Mouse (Mus musculus) embryonic fibroblast, embryonic 13.5 days (primary cell): Measurements from ENCODE around the gene Soga1. TPM values are rescaled to one million over a fixed set of nuclear protein-coding genes. Genes with fewer than 3 reads are reported as not detected.

ENCODE experiments used
- H3K27ac ChIP-seq: 2 replicates; pipeline ENCODE4 v1.5.1; 2012; ENCODE audit warnings: low read length, control low read depth, inconsistent platforms; ENCODE audit not compliant: insufficient read depth
- H3K4me1 ChIP-seq: 2 replicates; pipeline ENCODE4 v1.6.1; 2011; ENCODE audit warnings: low read length; ENCODE audit not compliant: control insufficient read depth, insufficient read depth
- H3K4me3 ChIP-seq: 2 replicates; pipeline ENCODE4 v1.5.1; 2011; ENCODE audit warnings: mild to moderate bottlenecking, control low read depth, low read length; ENCODE audit not compliant: insufficient read depth
- CTCF ChIP-seq: IDR thresholded peaks from 2 replicates; pipeline ENCODE4 v1.5.1; 2011; ENCODE audit warnings: mild to moderate bottlenecking, control low read depth, low read length, moderate library complexity, borderline replicate concordance; ENCODE audit not compliant: insufficient read depth
- POLR2A ChIP-seq: IDR thresholded peaks from 2 replicates; pipeline ENCODE4 v1.6.1; 2011; ENCODE audit warnings: low read depth, mild to moderate bottlenecking, control low read depth, low read length, moderate library complexity
- polyA plus RNA-seq: library from polyadenylated mRNA; stranded (reverse); fragments of >200 nt; gene quantifications from 2 replicates; pipeline ENCODE4 v1.2.4, GENCODE M21; 2011; ENCODE audit warnings: low read depth; ENCODE audit not compliant: missing spikeins, insufficient read length

Soga1 gene
- polyA plus RNA-seq, 1 experiment = 20.2 TPM

DNA sequence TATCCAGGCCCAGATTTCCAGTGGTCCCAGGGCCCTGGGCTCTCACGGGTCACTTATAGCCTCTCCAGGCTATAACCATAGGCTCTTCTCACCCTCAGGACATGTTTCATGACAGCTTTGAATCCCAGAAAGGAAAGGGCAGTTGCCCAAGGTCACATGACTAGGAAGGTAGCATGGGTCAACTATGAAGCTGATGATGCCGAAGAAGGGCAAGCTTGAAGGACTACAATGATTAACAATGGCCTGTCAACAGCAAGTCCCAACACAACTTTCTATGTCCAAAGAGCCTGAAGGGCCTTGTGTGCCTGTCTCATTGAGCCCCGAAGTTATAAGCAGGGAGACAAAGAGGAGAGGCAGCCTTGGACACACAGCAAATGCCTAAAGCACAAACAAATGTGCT lies 21.9 kb downstream of the Soga1 start:
- Histone ChIP-seq H3K4me1 (0 out of 2 replicates have a peak, but pooled peaks cover 6% of the 10 kb centered on the region), H3K27ac (no peak overlapping the region), H3K4me3 (no peak overlapping the region)
- TF ChIP-seq CTCF = no peak
- no peak for TF ChIP-seq POLR2A

DNA sequence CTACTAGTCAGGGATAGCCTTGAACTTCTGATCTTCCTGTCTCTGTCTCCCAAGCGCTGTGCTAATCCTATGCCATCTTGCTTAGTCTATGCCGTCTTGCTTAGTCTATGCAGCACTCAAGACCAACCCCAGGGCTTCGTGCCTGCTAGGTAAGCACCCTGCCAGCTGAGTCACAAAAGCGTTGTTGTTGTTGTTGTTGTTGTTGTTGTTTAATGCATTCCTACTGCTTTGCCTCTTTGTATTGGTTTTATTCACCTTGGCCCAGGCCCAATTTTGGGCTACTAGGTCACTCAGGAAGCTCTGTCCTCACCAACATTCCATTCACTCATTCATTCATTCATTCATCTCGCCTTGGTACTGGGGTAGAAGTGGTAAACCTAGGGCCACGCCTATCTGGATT lies 23.3 kb downstream of the Soga1 start:
- H3K4me1 ChIP-seq = 0 out of 2 replicates have a peak, but pooled peaks cover 6% of the 10 kb centered on the region
- no peak overlapping the region for H3K4me3 ChIP-seq
- H3K27ac ChIP-seq = no peak overlapping the region
- TF ChIP-seq CTCF (no peak), POLR2A (no peak)

DNA sequence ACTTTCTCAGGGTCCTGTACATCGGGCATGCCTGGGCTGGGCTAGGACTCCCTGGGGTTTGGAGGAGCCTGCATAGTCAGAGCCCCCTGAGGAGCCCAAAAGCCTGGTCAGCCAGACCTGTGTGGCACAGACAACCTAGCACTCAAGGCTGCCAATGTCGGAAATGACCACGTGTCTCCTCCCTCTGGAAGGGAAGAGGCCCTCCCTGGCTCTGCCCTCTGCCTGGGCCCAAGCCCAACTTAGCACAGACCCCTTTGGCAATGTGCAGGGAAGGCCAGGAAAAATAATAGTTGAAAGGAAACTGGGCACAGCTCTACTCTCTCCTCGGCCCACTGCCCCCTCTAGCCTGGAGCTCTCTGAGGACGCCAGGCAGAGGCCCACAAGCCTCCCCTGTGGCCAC lies 24.2 kb downstream of the Soga1 start:
- no peak for TF ChIP-seq CTCF
- no peak for TF ChIP-seq POLR2A
- 0 out of 2 replicates have a peak, but pooled peaks cover 6% of the 10 kb centered on the region for H3K4me1 ChIP-seq
- no peak overlapping the region for H3K4me3 ChIP-seq
- H3K27ac ChIP-seq = peak overlapping the region; percentile 57

DNA sequence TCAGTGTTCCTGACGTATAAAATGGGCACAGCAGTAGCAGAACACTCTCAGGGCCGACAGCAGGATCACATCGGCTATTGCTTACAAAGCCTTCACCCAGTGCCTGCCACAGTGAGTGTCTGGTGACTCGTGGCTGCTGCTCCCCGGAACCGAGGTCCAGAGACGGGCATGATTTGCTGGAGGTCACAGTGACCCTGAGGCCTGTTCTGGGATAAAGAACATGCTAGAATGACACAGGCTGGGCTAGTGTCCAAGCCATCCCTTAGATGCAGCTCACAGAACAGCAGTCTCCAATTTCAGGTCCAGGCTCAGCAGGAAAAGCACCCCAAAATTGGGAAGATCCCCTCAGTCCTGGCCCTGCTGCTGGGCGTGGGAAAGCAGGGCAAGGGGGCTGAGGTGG lies 24.8 kb downstream of the Soga1 start:
- TF ChIP-seq POLR2A = no peak
- H3K27ac ChIP-seq = peak overlapping the region; percentile 57
- 0 out of 2 replicates have a peak, but pooled peaks cover 6% of the 10 kb centered on the region for H3K4me1 ChIP-seq
- no peak overlapping the region for H3K4me3 ChIP-seq

DNA sequence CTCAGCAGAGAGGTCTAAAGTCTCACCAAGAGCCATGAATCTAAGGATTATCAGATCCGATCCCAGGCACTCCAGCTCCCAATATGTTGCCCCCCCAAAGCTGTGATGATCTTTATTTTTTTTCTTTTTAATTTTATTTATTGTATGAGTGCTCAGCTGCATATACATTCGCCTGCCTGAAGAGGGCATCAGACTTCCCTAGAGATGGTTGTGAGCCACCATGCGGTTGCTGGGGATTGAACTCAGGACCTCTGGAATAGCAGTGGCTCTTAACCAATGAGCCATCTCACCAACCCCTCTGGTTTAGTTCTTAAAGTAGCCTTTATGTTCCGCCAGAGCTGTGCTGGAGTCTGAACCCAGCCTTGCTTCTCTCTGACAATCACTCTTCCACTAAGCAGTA lies 25.3 kb downstream of the Soga1 start:
- no peak for TF ChIP-seq CTCF
- TF ChIP-seq POLR2A = no peak
- H3K4me3 ChIP-seq = no peak overlapping the region
- H3K4me1 ChIP-seq = 0 out of 2 replicates have a peak, but pooled peaks cover 6% of the 10 kb centered on the region
- no peak overlapping the region for H3K27ac ChIP-seq

DNA sequence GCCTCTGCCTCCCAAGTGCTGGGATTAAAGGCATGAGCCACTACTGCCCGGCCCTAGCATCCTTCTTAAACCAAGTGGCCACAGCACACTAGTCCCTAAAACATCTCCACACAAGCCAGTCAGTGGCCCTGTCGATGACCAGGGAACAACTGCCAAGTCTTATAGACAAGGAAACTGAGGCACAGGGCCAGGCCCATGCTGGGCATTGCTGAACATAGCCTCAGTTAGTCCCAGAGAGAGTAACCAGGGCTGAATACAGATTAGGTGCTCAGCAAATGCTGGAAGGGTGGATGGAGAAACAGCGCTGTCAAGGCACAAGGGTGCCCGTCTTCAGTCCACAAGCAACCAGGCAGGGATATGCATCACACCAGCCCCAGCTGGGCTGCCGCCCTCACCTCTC lies 25.9 kb downstream of the Soga1 start:
- H3K27ac ChIP-seq = no peak overlapping the region
- H3K4me3 ChIP-seq = no peak overlapping the region
- H3K4me1 ChIP-seq = 0 out of 2 replicates have a peak, but pooled peaks cover 6% of the 10 kb centered on the region
- no peak for TF ChIP-seq CTCF

DNA sequence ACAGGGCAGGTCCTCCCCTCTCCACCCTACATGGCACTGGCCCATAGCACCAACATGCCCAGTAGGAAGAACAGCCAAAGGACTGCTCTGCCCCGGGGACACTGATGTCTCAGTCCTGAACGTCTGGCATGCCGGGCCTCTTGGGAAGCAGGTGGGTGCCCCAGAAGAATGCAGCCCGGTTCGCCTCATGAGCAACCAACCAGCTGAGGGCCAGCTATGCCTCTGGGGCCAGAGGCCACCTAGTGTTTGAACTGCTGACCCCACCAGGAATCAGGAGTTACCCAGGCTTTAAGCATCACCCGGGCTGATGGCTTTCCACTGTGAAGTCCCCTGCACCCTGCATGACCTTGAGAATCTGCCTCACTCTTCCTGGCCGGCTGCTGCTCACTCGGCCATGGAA lies 26.6 kb downstream of the Soga1 start:
- no peak overlapping the region for H3K4me3 ChIP-seq

DNA sequence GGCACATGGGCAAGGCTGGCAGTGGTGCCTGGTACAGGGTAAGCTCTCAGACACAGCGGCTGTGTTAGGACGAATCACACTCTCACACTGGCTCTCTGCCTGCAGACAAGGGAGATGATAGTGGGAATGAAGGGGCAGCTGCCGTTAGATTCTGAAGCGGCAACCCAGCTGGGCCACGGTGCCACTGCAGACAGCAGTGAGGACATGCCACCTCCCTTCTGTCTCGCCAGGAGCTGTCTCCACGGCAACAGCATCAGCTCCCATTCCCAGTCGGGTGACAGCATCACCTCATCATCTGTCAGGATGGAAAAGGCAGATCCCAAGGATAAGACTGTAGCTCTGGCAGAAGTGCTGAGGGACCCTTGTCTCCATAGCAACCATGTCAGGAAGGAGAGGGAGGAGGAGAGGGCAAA lies 29.2 kb downstream of the Soga1 start:
- H3K4me3 ChIP-seq = no peak overlapping the region
- H3K4me1 ChIP-seq = no peaks in the 10 kb centered on the region
- no peak for TF ChIP-seq POLR2A
- TF ChIP-seq CTCF = no peak
- H3K27ac ChIP-seq = no peak overlapping the region

More for the DNA sequence above, 26.6 kb downstream of the Soga1 start:
- no peak for TF ChIP-seq POLR2A
- no peak for TF ChIP-seq CTCF
- Histone ChIP-seq H3K27ac (no peak overlapping the region), H3K4me1 (0 out of 2 replicates have a peak, but pooled peaks cover 3% of the 10 kb centered on the region)

DNA sequence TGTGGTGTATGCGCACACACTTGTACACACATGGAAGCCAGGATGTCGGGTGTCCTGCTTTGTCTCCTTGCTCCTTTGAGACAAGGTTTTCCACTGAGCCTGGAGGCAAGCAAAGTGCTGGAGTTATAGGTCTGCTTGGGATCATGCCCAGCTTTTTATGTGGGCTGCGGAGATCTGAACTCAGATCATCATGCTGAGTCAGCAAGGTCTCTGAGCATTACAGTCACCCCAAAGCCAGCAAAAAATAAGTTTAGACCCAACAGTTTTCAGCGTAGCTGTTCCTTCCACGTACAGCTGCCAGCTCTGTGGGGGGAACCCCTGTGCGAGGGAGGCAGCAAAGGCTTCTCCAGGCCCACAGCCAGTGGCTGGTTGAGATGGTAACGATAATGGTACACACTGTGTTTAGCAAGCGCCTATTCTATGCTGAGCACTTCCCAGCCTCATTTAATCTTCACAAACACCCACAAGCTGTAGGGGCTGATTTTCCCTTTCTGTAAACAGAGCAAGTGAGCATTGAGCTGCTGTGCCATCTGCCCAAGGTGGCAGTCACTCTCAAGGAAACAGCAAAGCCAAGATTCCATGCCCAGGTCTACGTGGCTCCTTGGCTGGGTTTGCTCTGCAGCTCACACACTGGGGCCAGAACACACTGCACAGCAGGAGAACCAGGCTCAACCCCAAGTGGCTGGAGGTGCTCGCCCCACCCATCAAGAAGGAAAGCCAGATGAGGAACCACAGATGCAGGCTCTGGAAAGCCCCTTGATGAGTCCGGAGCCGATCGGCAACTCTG lies 30.5 kb downstream of the Soga1 start:
- Histone ChIP-seq H3K4me1 (no peaks in the 10 kb centered on the region), H3K4me3 (no peak overlapping the region), H3K27ac (no peak overlapping the region)
- TF ChIP-seq POLR2A = no peak
- no peak for TF ChIP-seq CTCF

DNA sequence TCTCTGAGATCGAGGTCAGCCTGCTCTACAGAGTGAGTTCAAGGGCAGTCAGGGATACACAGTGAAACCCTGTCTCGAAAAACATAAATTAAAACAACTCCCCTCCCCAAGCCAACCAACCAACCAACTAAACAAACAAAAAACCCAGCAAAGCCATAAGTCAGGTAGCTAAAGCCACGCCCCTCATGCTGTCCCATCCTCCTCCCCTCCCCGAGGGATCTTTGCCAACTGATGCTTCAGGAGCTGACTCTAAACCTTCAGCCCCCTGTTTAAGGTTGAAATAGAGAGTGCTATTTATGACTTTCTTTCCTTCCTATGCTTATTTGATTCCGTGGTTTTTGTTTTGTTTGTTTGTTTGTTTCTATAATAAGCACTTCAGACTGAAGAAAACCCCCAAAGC lies 32.1 kb downstream of the Soga1 start:
- TF ChIP-seq POLR2A (no peak), CTCF (no peak)
- H3K4me1 ChIP-seq = no peaks in the 10 kb centered on the region
- no peak overlapping the region for H3K4me3 ChIP-seq
- no peak overlapping the region for H3K27ac ChIP-seq

DNA sequence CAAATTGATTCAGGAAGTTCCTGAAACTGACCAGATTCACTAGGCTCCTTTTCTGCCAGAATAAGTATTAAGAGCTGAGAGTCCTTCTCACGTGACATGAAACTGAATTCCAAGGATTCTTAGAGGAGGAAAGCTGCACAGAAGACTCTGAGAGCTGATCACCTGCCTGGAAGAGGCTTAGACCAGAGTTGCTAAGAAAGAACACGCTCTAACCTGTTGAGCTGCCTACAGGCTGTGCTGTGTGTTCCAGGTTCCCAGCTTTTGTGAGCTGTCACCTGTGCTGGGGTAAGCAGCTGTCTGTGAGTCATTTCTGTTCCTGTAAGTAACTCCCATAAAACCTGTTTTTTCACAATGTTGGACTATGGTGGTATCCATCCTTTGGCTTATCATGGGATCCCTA lies 33.1 kb downstream of the Soga1 start:
- Histone ChIP-seq H3K27ac (no peak overlapping the region), H3K4me1 (no peaks in the 10 kb centered on the region), H3K4me3 (no peak overlapping the region)
- TF ChIP-seq CTCF (no peak), POLR2A (no peak)
